Mouse (Mus musculus) embryonic fibroblast, embryonic 13.5 days (primary cell): ENCODE results near the gene Cryba4.

Experiments used
- CTCF ChIP-seq: IDR thresholded peaks from 2 replicates; pipeline ENCODE4 v1.5.1; 2011; ENCODE audit warnings: mild to moderate bottlenecking, control low read depth, low read length, moderate library complexity, borderline replicate concordance; ENCODE audit not compliant: insufficient read depth
- POLR2A ChIP-seq: IDR thresholded peaks from 2 replicates; pipeline ENCODE4 v1.6.1; 2011; ENCODE audit warnings: low read depth, mild to moderate bottlenecking, control low read depth, low read length, moderate library complexity

DNA sequence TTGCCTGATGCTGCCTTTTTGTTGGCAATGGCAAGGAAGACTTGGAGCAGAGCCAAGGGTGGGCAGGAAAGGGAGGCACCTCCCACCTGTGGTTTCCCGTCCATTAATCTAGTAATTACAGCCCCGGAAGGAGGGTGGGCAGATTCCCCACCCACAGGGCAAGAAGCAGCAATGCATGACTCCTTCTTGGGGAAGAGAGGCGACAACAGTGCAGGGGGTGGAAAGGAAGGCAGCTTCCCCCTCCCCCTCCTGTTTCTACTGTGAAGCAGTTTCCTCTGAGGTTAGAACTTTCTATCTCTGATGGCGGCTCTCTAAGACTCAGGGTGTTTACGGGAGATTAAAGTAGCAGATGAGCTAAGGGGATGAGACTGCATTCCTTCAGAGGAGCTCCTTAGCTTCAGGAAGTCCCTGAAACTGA is 9.9 kb downstream of the Cryba4 start:
- TF ChIP-seq POLR2A (no peak), CTCF (no peak)
